Mouse (Mus musculus) WW6 (cell line): ENCODE results near the gene BC024978.
A peak's percentile ranks its signal among the peaks of the same experiment; 100 is the strongest.
"Not testable (repeated sequence)": the region's sequence is repeated elsewhere in the genome, so short reads cannot be mapped to it uniquely, and the experiment has no call there.

ENCODE experiments used
- DNase-seq: peaks from one replicate; pipeline ENCODE4 v3.0.0-alpha.2; 2013; ENCODE audit warnings: low read depth, low spot score

BC024978 gene

GRCm38 (mm10) chr7:27222538-27222937 lies 27.0 kb downstream of the BC024978 start:
- DNase-seq = no peak

DNA sequence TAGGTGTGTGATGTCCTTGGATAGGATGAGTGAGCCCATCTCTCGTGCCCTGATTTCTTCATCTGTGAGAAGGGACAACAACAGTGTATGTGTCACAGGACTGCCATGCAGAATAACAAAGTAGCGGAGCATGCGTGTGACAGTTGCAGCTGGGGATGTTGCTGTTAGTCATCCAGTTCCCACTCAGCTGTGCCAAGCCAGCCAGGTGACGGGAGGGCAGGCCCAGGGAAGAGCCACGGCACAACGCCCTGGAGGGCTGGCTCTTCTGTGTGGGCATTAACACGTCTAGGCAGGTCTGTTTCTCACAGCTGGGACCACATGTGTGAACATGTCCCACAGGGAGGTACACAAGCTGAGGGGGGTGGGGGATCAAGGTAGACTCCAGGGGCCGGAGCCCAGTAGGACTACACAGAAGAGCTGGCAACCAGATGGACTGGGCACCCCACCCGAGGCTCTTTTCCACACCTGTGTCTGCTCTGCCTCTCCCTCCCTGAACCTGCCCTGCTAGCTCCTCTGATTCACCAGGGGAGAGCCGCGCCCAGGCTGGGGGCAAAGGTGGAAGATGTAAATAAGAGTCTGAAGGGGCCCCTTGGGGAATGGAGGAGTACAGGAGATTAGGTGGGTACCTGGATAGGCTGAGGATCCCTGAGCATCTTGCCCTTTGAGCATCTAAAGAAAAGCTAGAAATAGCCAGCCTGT lies 29.4 kb downstream of the BC024978 start:
- DNase-seq = no peak

- no peak for DNase-seq
Observed at GRCm38 (mm10) chr7:27227276-27227675, 31.7 kb downstream of the BC024978 start.

- no peak for DNase-seq
Observed at GRCm38 (mm10) chr7:27227676-27228075, 32.1 kb downstream of the BC024978 start.

DNA sequence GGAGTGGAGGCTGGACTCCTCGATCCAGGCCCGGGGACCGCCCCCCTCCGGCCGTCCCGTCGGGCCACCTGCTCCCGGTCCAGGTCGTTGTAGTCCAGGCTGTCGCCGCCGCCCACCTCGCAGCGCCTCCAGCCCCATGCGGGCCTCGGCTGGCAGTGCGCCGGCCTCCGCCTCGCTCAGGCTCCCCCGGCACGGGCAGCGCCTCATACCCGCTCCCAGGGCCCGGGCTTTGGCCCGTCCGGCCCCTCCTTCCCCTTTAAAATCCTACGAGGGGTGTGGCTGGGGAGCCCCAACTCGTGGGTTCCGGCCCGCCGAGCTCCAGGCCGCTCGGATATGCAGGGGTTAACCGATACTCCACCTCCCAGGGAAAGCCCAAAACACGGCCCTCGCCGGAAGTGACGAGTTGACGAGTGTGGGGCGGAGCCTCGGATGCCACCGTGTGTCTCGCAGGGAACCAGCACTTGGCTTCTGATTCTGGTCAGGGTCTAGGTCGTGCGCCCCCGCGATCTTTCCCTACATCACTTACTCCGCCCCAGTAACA lies 32.8 kb downstream of the BC024978 start, which contains the start of gene Itpkc:
Gene Itpkc, minus strand, starts transcription at position 381 of the 541 bp plus-strand sequence.
- peak; percentile 91 for DNase-seq

DNA sequence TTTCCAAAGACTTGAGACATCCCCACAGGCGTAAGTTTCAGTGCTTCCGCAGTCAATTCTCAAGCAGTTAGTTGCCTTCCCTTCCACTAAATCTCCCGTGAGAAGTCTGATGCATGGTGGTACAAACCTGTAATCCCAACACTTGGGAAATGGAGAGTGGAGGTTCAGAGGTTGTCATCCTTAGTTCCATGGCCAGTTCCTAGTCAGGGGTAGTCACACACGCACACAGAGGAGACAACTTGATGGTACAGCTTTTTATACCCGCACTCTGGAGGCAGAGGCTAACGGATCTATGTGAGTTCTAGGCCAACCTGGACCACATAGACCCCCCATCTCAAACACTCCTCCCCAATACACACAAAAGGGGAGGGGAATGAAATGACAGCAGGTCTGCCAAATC lies 33.3 kb downstream of the BC024978 start:
- DNase-seq = no peak

GRCm38 (mm10) chr7:27230781-27231180 lies 35.2 kb downstream of the BC024978 start:
- peak; percentile 49 for DNase-seq

GRCm38 (mm10) chr7:27231693-27232331 lies 36.2 kb downstream of the BC024978 start:
- DNase-seq = no peak

DNA sequence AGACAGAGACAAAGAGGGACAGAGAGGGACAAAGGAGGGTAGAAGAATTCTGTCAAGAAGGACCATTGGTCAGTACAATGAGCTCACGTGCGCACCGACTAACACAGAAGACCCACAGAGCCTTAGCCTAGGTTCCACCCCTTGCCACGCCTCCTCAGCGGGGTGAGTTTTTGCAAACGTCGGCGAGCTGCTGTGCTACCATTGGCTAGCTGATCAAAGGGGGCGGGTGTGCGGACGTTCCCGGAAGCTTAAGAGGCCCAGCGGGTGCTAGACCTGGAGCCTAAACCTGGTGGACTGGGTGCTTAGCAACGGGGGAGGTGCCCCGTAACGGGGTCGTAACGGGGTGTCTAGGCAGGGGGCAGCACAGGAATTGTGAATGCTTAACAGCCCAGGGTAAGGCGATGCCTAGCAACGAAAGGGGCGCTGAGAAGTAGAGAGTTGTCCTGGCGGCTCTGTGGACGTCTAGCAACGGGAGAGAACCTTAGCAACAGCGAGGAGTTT lies 37.2 kb downstream of the BC024978 start, which contains the start of gene Coq8b:
Gene Coq8b, plus strand, starts transcription at position 243 of the 501 bp plus-strand sequence.
- peak; percentile 99 for DNase-seq

DNA sequence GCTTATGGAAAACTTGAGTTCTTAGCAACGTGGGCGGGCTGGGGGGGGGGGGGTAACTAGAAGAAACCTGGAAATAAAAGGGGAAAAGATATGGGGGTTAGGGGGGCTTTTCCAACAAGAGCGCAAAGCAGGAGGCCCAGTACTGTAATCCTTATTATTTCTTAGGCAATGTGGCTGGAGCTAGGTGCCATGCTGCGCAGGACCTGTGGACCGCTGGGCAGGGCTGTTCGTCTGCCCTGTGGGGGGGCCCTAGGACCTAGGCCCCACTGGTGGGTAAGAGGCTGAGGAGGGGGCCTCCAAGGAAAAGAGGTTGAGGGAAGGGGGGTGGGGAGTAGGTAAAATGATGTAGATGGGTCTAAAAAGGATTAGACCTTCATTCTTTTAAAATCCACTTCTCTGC lies 37.7 kb downstream of the BC024978 start:
- no peak for DNase-seq

GRCm38 (mm10) chr7:27235726-27236125 lies 40.1 kb downstream of the BC024978 start:
- DNase-seq = no peak

GRCm38 (mm10) chr7:27237527-27237926 lies 41.9 kb downstream of the BC024978 start:
- DNase-seq = no peak

DNA sequence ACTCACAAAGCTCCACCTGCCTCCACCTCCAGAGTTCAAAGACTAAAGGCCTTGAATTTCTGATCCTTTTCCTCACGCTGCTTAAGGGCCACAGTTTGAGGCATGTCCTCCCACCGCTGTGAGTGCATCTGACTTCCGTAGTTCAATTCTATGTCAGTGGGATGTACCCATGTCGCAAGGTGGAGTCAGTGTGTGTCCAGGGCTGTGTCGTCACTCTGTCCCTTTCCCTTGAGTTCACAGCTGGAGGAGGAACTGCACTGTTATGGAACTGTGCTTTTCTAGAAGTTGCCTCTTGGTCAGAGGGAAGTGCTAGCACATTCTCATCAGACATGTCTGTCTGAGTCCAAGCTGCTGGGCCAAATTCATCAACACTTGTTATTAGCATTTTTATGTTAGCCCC lies 43.0 kb downstream of the BC024978 start:
- DNase-seq = no peak

GRCm38 (mm10) chr7:27243211-27243610 lies 47.6 kb downstream of the BC024978 start:
- no peak for DNase-seq

- DNase-seq = not testable (repeated sequence)
Observed at GRCm38 (mm10) chr7:27244088-27244487, 48.5 kb downstream of the BC024978 start.

GRCm38 (mm10) chr7:27249146-27249545 lies 53.6 kb downstream of the BC024978 start:
- no peak for DNase-seq

- no peak for DNase-seq
Observed at GRCm38 (mm10) chr7:27249928-27250327, 54.3 kb downstream of the BC024978 start.

DNA sequence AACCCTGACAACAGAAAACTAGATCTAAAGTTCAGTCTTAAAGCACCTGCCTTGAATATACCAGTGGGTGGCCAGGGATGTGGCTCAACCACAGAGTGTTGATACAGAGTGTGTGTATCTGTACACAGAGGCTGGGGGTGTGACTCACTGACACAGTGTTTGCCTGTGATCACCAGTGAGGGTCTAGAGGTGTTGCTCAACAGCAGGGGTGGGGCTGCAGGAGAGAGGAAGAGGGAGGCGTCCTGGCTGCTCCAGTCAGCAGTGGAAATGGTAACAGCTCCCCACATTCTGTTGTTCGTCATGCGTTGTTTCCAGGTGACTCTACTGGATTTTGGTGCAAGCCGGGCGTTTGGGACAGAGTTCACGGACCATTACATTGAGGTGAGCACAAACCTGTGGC lies 56.4 kb downstream of the BC024978 start:
- DNase-seq = no peak

GRCm38 (mm10) chr7:27255721-27256120 lies 60.1 kb downstream of the BC024978 start:
- no peak for DNase-seq

- no peak for DNase-seq
Observed at GRCm38 (mm10) chr7:27257046-27257851, 61.7 kb downstream of the BC024978 start.

- DNase-seq = no peak
Observed at GRCm38 (mm10) chr7:27257852-27258204, 62.2 kb downstream of the BC024978 start.
